Comparison of ENCODE assay signal across 8 mouse cellular contexts in the genomic region with DNA sequence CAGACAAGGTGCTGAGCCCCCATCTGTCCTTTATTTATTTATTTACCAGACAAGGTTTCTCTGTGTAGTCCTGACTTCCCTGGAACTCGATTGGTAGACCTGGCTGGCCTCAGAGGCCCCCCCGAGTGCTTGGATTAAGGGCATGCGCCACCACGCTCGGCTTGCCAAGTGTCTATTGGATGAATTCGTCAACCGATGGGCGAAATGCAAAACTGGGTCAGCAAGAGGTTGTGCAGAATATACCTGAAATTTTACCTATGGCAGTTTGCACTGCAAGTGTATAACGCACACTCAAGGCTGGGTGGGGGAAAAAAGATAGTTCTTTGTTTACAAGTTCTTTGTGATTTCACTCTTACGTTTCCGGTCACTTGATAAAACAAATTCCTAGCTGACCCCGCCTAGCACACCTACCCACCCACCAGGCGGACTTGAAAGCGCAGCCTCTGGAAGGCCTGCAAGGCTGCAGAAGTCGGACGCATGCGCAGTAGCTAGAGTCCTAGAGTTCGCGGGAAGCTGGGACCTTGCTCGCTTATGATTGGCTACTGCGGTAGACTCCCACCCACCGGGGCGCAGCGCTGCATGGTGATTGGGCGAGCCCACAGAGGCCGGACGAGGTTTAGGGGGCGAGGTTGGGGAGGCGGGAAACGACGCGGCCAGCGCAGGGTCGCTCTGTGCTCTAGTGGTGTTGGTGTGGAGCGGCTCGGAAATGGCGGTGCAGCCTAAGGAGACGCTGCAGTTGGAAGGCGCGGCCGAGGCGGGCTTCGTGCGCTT. TPM values are rescaled to one million over a fixed set of nuclear protein-coding genes. Genes with fewer than 3 reads are reported as not detected.
A peak's percentile ranks its signal among the peaks of the same experiment; 100 is the strongest.
DNase-seq lines count a peak whose midpoint lies in the region; ATAC-seq and TF ChIP-seq lines count a peak whose summit lies in the region.

A gene (plus strand): TSS at position 441 of the 771 bp plus-strand sequence.

- no peak for TF ChIP-seq CTCF in gastrocnemius, adult 2 months (IDR thresholded peaks at IDR 0.05)
- no peak for TF ChIP-seq CTCF in hindbrain, postnatal 0 days (IDR thresholded peaks at IDR 0.05; ENCODE audit: low read depth)
- TF ChIP-seq CTCF in left cerebral cortex, adult 2 months (IDR thresholded peaks at IDR 0.05) = peak; percentile 6; the same call in 1 of the 2 replicates

- 2% methylated on average over 42 of the region's 44 CpGs for WGBS in hindbrain, postnatal 0 days

- peak within 1 kb of the TSS; percentile 88 for H3K4me2 ChIP-seq in hindbrain, postnatal 0 days (ENCODE audit: low read depth, low read length)

- peak within 1 kb of the TSS; percentile 75 for H3K9ac ChIP-seq in hindbrain, postnatal 0 days (replicated peaks; ENCODE audit: low read length)

- no peaks in the 10 kb centered on the region for H3K36me3 ChIP-seq in hindbrain, postnatal 0 days (ENCODE audit: insufficient read depth, low read length)

- no peaks in the 10 kb centered on the region for H3K27me3 ChIP-seq in hindbrain, postnatal 0 days (ENCODE audit: insufficient read depth, low read length)

- intact Hi-C loops in gastrocnemius, adult 2 months (cut with DNase I) = no loop called here
- intact Hi-C loops in left cerebral cortex, adult 2 months (cut with DNase I) = loop anchor here (5.0 to 10.0 kb wide), 2 partner anchors 125 to 227 kb away; a partner anchor contains a TSS

- ATAC-seq in common myeloid progenitor, adult 5-6 weeks (replicated peaks; ENCODE audit: low read depth, poor library complexity, severe bottlenecking) = peak; percentile 98
- peak; percentile 99 for ATAC-seq in hindbrain, postnatal 0 days
- ATAC-seq in megakaryocyte, adult 5-6 weeks (ENCODE audit: poor library complexity, severe bottlenecking) = peak; percentile 98

- H3K9me3 ChIP-seq in hindbrain, postnatal 0 days (ENCODE audit: low read length) = no peaks in the 10 kb centered on the region

- peak within 1 kb of the TSS; percentile 89 for H3K27ac ChIP-seq in gastrocnemius, adult 2 months
- H3K27ac ChIP-seq in hindbrain, postnatal 0 days = peak within 1 kb of the TSS; percentile 79
- peak within 1 kb of the TSS; percentile 69 for H3K27ac ChIP-seq in left cerebral cortex, adult 2 months

- peaks cover 11% of the 10 kb centered on the region for H3K4me1 ChIP-seq in hindbrain, postnatal 0 days (ENCODE audit: insufficient read depth, low read length)

- peak within 1 kb of the TSS; percentile 87 for H3K4me3 ChIP-seq in gastrocnemius, adult 2 months
- peak within 1 kb of the TSS; percentile 91 for H3K4me3 ChIP-seq in hindbrain, postnatal 0 days (ENCODE audit: low read length)
- H3K4me3 ChIP-seq in left cerebral cortex, adult 2 months = peak within 1 kb of the TSS; percentile 87

- DNase-seq in ZHBTc4 (ENCODE audit: low read depth, low spot score) = peak; percentile 100
- peak; percentile 99 for DNase-seq in gastrocnemius, adult 2 months
- DNase-seq in hindbrain, postnatal 0 days (ENCODE audit: low spot score) = peak; percentile 99
- peak; percentile 97 for DNase-seq in left cerebral cortex, adult 2 months (ENCODE audit: extremely low spot score in 1 of 2, low spot score in 2 of 2)
- peak; percentile 98 for DNase-seq in right cerebral cortex, adult 2 months (ENCODE audit: low spot score in 2 of 2)
- DNase-seq in urinary bladder, postnatal 14 days (ENCODE audit: low spot score) = peak; percentile 98

RNA-seq across cellular contexts. Expression of the gene that starts here (rescaled TPM):
- 124 and 131 TPM in 2 replicates for total RNA-seq in common myeloid progenitor, adult 5-6 weeks (2017)
- 10 to 100 TPM in 1 of 2 experiments, 1 to 10 TPM in 1; 9.0 to 11.5 TPM for total RNA-seq in gastrocnemius, adult 2 months (2021)
- total RNA-seq in hindbrain, postnatal 0 days (2014; rRNA removed) = 24.5 TPM in 2 replicates
- 45.3 and 45.5 TPM in 2 replicates for polyA plus RNA-seq in hindbrain, postnatal 0 days (2015; fragmentation: Nextera tagmentation; extraction: Ambion mirVana)
- 10 to 100 TPM; 29.9 to 40.3 TPM for total RNA-seq in left cerebral cortex, adult 2 months (2021)
- total RNA-seq in megakaryocyte, adult 5-6 weeks (2015) = 13.4 and 15.6 TPM in 2 replicates
- 30.6 and 31.6 TPM in 2 replicates for total RNA-seq in megakaryocyte, adult 5-6 weeks (2017)

Comparison
In these comparisons a context has a peak if more than half of its experiments do, and no peak if none do; other contexts are left out.
1. Peak in every context shown above with its lines: DNase-seq, ATAC-seq, H3K4me3 ChIP-seq and H3K27ac ChIP-seq.